Mouse (Mus musculus): ENCODE data around the gene Ehd2. TPM values are rescaled to one million over a fixed set of nuclear protein-coding genes. Genes with fewer than 3 reads are reported as not detected.
"Not testable (repeated sequence)": the region's sequence is repeated elsewhere in the genome, so short reads cannot be mapped to it uniquely, and the experiment has no call there.

The Ehd2 gene
- polyA plus RNA-seq, 1 experiment: 4.6 TPM

GRCm38 (mm10) chr7:15916134-15916723, 51.1 kb downstream of the Ehd2 start:
- no peak overlapping the region for H3K27ac ChIP-seq (ENCODE audit: insufficient read depth, low read length)
- peaks cover 14% of the 10 kb centered on the region for H3K36me3 ChIP-seq (ENCODE audit: control insufficient read depth, insufficient read depth, low read length, poor library complexity, severe bottlenecking)
- peaks cover 3% of the 10 kb centered on the region for H3K4me1 ChIP-seq (ENCODE audit: control insufficient read depth, insufficient read depth, low read length)
- H3K9me3 ChIP-seq (replicated peaks; ENCODE audit: control insufficient read depth, insufficient read depth, low read length, poor library complexity, severe bottlenecking): no peaks in the 10 kb centered on the region
- no peak overlapping the region for H3K9ac ChIP-seq (ENCODE audit: low read depth, poor library complexity, severe bottlenecking)
- no peak overlapping the region for H3K4me3 ChIP-seq (ENCODE audit: low read depth, low read length)
- no peaks in the 10 kb centered on the region for H3K27me3 ChIP-seq (ENCODE audit: control insufficient read depth, insufficient read depth, low read length, poor library complexity, severe bottlenecking)
- TF ChIP-seq CTCF (IDR thresholded peaks at IDR 0.05; ENCODE audit: low read depth, low read length) (no peak), EP300 (IDR thresholded peaks at IDR 0.05; ENCODE audit: insufficient read depth, low read depth, low read length) (no peak), POLR2A (IDR thresholded peaks at IDR 0.05; ENCODE audit: insufficient read depth, low read length) (no peak)

- H3K9me3 ChIP-seq (replicated peaks; ENCODE audit: control insufficient read depth, insufficient read depth, low read length, poor library complexity, severe bottlenecking): not testable (repeated sequence)
Observed at GRCm38 (mm10) chr7:15915695-15916094, 51.7 kb downstream of the Ehd2 start.

GRCm38 (mm10) chr7:15914751-15915150, 52.6 kb downstream of the Ehd2 start:
- Histone ChIP-seq H3K9me3 (replicated peaks; ENCODE audit: control insufficient read depth, insufficient read depth, low read length, poor library complexity, severe bottlenecking) (no peaks in the 10 kb centered on the region), H3K4me1 (ENCODE audit: control insufficient read depth, insufficient read depth, low read length) (no peaks in the 10 kb centered on the region), H3K36me3 (ENCODE audit: control insufficient read depth, insufficient read depth, low read length, poor library complexity, severe bottlenecking) (peaks cover 10% of the 10 kb centered on the region), H3K27me3 (ENCODE audit: control insufficient read depth, insufficient read depth, low read length, poor library complexity, severe bottlenecking) (no peaks in the 10 kb centered on the region), H3K27ac (ENCODE audit: insufficient read depth, low read length) (no peak overlapping the region), H3K9ac (ENCODE audit: low read depth, poor library complexity, severe bottlenecking) (no peak overlapping the region), H3K4me3 (ENCODE audit: low read depth, low read length) (no peak overlapping the region)
- TF ChIP-seq EP300 (IDR thresholded peaks at IDR 0.05; ENCODE audit: insufficient read depth, low read depth, low read length) (no peak), CTCF (IDR thresholded peaks at IDR 0.05; ENCODE audit: low read depth, low read length) (no peak), POLR2A (IDR thresholded peaks at IDR 0.05; ENCODE audit: insufficient read depth, low read length) (no peak)

More at GRCm38 (mm10) chr7:15915695-15916094, 51.7 kb downstream of the Ehd2 start:
- H3K4me1 ChIP-seq (ENCODE audit: control insufficient read depth, insufficient read depth, low read length); H3K27me3 ChIP-seq (ENCODE audit: control insufficient read depth, insufficient read depth, low read length, poor library complexity, severe bottlenecking); H3K4me3 ChIP-seq (ENCODE audit: low read depth, low read length); H3K9ac ChIP-seq (ENCODE audit: low read depth, poor library complexity, severe bottlenecking); H3K27ac ChIP-seq (ENCODE audit: insufficient read depth, low read length): not testable (repeated sequence)
- peaks cover 14% of the 10 kb centered on the region for H3K36me3 ChIP-seq (ENCODE audit: control insufficient read depth, insufficient read depth, low read length, poor library complexity, severe bottlenecking)

GRCm38 (mm10) chr7:15914252-15914651, 53.1 kb downstream of the Ehd2 start:
- Histone ChIP-seq H3K9ac (ENCODE audit: low read depth, poor library complexity, severe bottlenecking) (no peak overlapping the region), H3K36me3 (ENCODE audit: control insufficient read depth, insufficient read depth, low read length, poor library complexity, severe bottlenecking) (peaks cover 5% of the 10 kb centered on the region), H3K27me3 (ENCODE audit: control insufficient read depth, insufficient read depth, low read length, poor library complexity, severe bottlenecking) (no peaks in the 10 kb centered on the region), H3K4me3 (ENCODE audit: low read depth, low read length) (no peak overlapping the region), H3K9me3 (replicated peaks; ENCODE audit: control insufficient read depth, insufficient read depth, low read length, poor library complexity, severe bottlenecking) (no peaks in the 10 kb centered on the region), H3K4me1 (ENCODE audit: control insufficient read depth, insufficient read depth, low read length) (no peaks in the 10 kb centered on the region), H3K27ac (ENCODE audit: insufficient read depth, low read length) (no peak overlapping the region)
- TF ChIP-seq POLR2A (IDR thresholded peaks at IDR 0.05; ENCODE audit: insufficient read depth, low read length) (no peak), EP300 (IDR thresholded peaks at IDR 0.05; ENCODE audit: insufficient read depth, low read depth, low read length) (no peak), CTCF (IDR thresholded peaks at IDR 0.05; ENCODE audit: low read depth, low read length) (peak; percentile 16)

- TF ChIP-seq CTCF (IDR thresholded peaks at IDR 0.05; ENCODE audit: low read depth, low read length) (peak; percentile 90), EP300 (IDR thresholded peaks at IDR 0.05; ENCODE audit: insufficient read depth, low read depth, low read length) (no peak), POLR2A (IDR thresholded peaks at IDR 0.05; ENCODE audit: insufficient read depth, low read length) (no peak)
- H3K27me3 ChIP-seq (ENCODE audit: control insufficient read depth, insufficient read depth, low read length, poor library complexity, severe bottlenecking): no peaks in the 10 kb centered on the region
- no peaks in the 10 kb centered on the region for H3K9me3 ChIP-seq (replicated peaks; ENCODE audit: control insufficient read depth, insufficient read depth, low read length, poor library complexity, severe bottlenecking)
- no peak overlapping the region for H3K4me3 ChIP-seq (ENCODE audit: low read depth, low read length)
- no peaks in the 10 kb centered on the region for H3K4me1 ChIP-seq (ENCODE audit: control insufficient read depth, insufficient read depth, low read length)
- H3K27ac ChIP-seq (ENCODE audit: insufficient read depth, low read length): no peak overlapping the region
- no peaks in the 10 kb centered on the region; the same call in 1 of the 2 replicates for H3K36me3 ChIP-seq (ENCODE audit: control insufficient read depth, insufficient read depth, low read length, poor library complexity, severe bottlenecking)
- no peak overlapping the region for H3K9ac ChIP-seq (ENCODE audit: low read depth, poor library complexity, severe bottlenecking)
Observed at GRCm38 (mm10) chr7:15912183-15912582, 55.2 kb downstream of the Ehd2 start.

GRCm38 (mm10) chr7:15910521-15910920, 56.8 kb downstream of the Ehd2 start:
- TF ChIP-seq CTCF (IDR thresholded peaks at IDR 0.05; ENCODE audit: low read depth, low read length): no peak
- no peak for TF ChIP-seq EP300 (IDR thresholded peaks at IDR 0.05; ENCODE audit: insufficient read depth, low read depth, low read length)
- TF ChIP-seq POLR2A (IDR thresholded peaks at IDR 0.05; ENCODE audit: insufficient read depth, low read length): no peak
- Histone ChIP-seq H3K27me3 (ENCODE audit: control insufficient read depth, insufficient read depth, low read length, poor library complexity, severe bottlenecking) (no peaks in the 10 kb centered on the region), H3K9ac (ENCODE audit: low read depth, poor library complexity, severe bottlenecking) (no peak overlapping the region), H3K9me3 (replicated peaks; ENCODE audit: control insufficient read depth, insufficient read depth, low read length, poor library complexity, severe bottlenecking) (no peaks in the 10 kb centered on the region), H3K36me3 (ENCODE audit: control insufficient read depth, insufficient read depth, low read length, poor library complexity, severe bottlenecking) (no peaks in the 10 kb centered on the region), H3K4me3 (ENCODE audit: low read depth, low read length) (no peak overlapping the region), H3K4me1 (ENCODE audit: control insufficient read depth, insufficient read depth, low read length) (no peaks in the 10 kb centered on the region), H3K27ac (ENCODE audit: insufficient read depth, low read length) (no peak overlapping the region)

All from ES-Bruce4 (cell line).